Mouse (Mus musculus) CH12.LX (cell line): ENCODE measurements around the gene Adgrl3.

Source experiments
- EP300 ChIP-seq: IDR thresholded peaks from 2 replicates; pipeline ENCODE4 v1.6.1; 2011; ENCODE audit warnings: low read length, improper control_type of control experiment
- MAX ChIP-seq: IDR thresholded peaks from 2 replicates; pipeline ENCODE4 v1.6.1; 2011; ENCODE audit warnings: low read length, improper control_type of control experiment
- POLR2A ChIP-seq: IDR thresholded peaks from 2 replicates; pipeline ENCODE4 v1.6.1; 2011; ENCODE audit warnings: low read depth, mild to moderate bottlenecking, improper control_type of control experiment, low read length

- TF ChIP-seq MAX (no peak), EP300 (no peak), POLR2A (no peak)
Observed at GRCm38 (mm10) chr5:81359560-81359959, 339.6 kb downstream of the Adgrl3 start.
